Mouse (Mus musculus) cerebellum, adult 11 months (tissue): ENCODE data around the gene Smyd1.
"Not testable (repeated sequence)": the region's sequence is repeated elsewhere in the genome, so short reads cannot be mapped to it uniquely, and the experiment has no call there.

Source experiments
- DNase-seq: peaks from one replicate; pipeline ENCODE4 v3.0.0; 2022

Gene Smyd1

DNA sequence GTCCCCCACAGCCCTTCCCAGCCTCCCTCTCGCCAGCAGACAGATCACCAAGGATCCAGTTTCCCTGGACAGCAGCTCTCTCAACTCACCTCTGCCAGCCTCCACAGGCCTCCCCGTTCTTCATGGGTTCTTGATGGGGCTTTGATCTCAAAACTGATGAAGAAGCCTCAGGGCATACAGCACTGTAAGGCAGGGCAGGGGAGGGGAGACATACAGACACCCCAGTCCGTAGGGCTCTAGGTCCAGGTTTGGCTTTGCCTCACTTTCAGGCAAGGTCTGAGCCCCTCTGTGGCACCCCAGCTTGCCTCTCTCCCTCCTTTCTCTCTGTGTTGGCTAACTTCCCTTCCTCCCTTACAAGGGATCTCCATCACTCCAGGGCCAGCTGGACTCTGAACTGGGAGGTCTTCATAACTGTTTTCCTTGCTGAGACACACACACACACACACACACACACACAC, at the start of gene Smyd1:
TSS of gene Smyd1 (minus strand) at position 408 of the 458 bp plus-strand sequence.
- DNase-seq: no peak

GRCm38 (mm10) chr6:71371085-71371605, 49.1 kb upstream of the Smyd1 start:
- no peak for DNase-seq

GRCm38 (mm10) chr6:71369416-71369815, 47.4 kb upstream of the Smyd1 start:
- DNase-seq: no peak

- no peak for DNase-seq
Measured at GRCm38 (mm10) chr6:71363995-71364394, 42.0 kb upstream of the Smyd1 start.

DNA sequence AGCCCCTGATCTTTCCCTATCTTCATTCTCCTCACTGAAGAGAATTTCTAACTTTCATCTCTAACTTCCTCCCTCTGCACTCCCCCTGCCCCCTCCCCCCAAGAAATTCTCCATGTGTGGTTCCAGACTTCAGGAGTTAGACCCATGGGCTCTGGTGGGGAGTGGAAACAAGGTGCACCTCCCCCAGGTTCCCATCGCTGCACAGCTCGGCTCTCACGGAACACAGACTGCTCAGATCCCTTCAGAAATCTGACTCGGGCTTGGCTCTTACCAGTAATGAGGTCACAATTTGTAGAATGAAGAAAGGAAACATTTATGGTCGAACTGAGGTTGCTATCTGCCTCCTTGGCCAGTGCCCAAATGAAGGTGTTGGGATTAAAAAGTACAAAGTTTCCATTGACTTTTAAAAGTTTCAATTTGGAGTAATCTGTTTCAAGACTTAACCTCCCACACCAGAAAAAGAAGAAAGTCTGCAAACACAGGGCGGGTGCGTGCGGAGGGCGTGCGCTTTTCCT, 39.2 kb upstream of the Smyd1 start:
- DNase-seq: no peak

DNA sequence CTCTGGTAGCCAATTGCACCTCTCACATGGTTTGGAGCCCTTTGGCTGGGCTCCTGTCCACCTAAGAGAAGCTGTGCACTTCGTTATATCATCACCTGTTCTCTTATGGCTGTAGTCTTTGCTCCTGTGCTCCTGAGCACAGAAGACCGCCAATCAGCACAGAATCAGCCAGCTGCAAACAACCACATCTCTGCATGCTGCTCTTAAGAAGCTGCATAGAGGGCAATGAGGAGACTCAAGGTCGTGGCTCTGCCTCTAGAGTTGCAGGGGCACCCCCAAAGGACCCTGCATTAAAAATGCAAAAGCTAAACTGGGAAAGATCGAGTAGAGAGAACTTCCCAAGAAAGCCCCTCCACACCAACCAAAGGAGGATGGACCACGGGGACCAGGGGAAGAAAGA, 38.7 kb upstream of the Smyd1 start:
- no peak for DNase-seq

- no peak for DNase-seq
Measured at GRCm38 (mm10) chr6:71360221-71360620, 38.2 kb upstream of the Smyd1 start.

DNA sequence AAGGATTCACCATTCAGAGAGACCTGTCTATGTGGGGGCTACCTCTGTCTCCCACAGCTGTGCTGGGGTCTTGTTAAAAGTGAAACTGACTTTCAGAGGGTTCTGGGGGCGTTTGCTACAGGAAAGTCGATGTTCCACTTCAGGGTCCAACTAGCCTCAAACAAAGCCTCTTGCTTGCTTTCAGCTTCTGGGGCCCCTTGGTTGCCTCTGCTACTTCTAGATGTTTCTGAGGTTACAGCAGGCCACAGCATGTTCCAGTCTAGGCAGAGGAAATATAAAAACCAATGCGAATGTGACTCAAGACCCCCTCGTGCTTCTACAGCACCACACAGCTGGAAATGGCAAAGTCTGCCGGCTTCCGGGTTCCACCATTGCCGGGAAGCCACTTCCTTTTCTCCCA, 35.5 kb upstream of the Smyd1 start:
- no peak for DNase-seq

DNA sequence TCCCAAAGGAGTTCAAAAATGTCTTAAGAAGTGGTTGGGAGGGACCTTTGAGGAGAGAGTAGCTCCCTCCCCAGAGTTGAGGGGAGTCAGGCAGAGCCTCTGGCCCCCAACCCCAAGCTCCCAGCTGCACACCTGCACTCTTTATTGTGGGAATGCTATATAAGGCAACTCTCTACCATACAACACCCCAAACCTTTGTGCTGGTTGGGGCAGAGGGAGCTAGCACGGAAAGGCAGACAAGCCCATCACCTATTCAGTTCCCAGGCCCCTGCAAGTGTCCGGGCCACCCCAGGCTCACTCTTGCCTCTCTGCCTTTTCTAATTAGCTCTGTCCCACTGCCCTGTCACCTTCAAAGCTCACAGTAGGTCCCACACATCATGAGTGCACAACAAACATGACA, 31.7 kb upstream of the Smyd1 start:
- no peak for DNase-seq

DNA sequence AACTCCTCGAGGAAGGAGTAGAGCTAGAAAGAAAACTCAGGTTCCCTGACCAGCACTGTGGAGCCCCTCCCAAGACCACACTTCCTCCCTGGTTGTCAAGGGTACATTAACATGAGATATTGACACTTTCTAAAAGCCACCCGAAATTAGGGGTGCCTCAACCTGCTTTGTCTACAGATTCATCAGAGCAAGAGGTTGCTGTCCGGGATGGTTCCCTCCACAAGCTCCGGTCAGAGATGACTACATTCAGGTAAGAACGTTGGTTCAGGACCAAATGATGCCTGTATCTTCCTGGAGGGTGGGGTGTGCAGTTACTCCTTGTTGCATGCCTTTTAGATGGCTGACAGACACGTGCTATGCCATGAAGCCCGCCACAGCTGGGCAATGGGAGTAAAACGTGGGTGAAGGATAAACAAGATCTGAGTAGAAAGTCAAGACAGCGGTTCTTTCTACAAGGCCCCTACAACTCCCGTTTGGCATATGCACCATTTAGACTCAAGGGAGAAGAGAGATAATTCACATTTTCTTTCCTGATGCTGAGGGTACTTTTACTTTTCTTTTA, 30.9 kb upstream of the Smyd1 start:
- DNase-seq: no peak

- no peak for DNase-seq
Measured at GRCm38 (mm10) chr6:71352201-71352600, 30.2 kb upstream of the Smyd1 start.

GRCm38 (mm10) chr6:71351201-71351600, 29.2 kb upstream of the Smyd1 start:
- no peak for DNase-seq

GRCm38 (mm10) chr6:71348006-71348405, 26.0 kb upstream of the Smyd1 start:
- DNase-seq: no peak

DNA sequence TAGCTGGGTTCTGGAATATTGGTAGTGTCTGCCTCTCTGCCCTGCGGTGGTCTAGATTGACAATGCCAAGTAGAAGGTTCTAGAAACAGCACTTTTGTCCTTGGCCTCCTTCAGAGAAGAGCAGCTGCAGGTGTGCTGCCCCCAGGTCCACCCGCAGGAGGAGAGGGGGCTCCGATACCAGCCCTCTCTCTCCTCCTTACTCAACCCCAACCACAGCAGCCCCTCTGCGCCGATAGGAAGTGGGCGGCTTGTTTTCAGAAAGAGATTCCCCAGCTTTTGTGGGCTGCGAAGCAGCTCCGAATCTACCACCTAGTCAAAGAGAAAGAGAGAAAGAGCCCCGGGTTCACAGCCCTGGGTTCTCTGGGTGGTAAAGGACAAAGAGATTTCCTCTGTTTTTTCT, 19.1 kb upstream of the Smyd1 start:
- no peak for DNase-seq

- no peak for DNase-seq
Measured at GRCm38 (mm10) chr6:71339351-71339750, 17.3 kb upstream of the Smyd1 start.

GRCm38 (mm10) chr6:71338941-71339340, 16.9 kb upstream of the Smyd1 start:
- DNase-seq: no peak

GRCm38 (mm10) chr6:71337666-71338065, 15.6 kb upstream of the Smyd1 start:
- DNase-seq: no peak

DNA sequence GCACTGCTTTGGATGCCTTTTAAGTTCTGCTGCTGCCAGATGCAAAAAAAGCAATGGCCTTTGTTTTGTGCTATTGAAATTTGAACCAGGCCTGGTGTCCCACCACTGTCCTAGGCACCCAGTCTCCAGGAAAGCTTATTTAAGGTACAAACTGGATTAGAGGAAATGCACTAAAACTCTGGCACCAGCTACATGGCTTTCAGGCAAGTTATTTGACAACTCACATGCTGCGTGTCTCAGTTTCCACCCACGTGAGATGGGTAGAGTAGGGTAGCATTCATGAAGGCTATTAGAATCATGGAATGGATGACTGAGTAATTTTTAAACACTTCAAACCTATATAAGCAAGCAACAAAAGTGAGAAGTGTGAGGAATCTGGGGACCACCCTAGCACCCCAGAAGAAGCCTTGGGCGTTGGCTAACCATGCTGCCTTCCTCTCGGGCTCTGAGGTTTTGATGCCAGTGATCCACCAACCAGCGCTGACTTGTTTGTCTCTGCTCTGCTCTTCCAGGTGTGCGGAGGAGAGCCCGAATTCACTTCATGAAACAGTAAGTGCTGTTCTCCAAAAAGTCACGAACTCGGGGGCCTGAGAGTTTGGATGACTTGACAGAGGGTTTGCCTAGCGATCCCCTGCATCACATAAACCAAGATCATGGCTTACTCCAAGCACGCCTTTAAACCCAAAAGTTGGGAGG, 11.7 kb upstream of the Smyd1 start:
- DNase-seq: no peak

GRCm38 (mm10) chr6:71333031-71333430, 11.0 kb upstream of the Smyd1 start:
- no peak for DNase-seq

DNA sequence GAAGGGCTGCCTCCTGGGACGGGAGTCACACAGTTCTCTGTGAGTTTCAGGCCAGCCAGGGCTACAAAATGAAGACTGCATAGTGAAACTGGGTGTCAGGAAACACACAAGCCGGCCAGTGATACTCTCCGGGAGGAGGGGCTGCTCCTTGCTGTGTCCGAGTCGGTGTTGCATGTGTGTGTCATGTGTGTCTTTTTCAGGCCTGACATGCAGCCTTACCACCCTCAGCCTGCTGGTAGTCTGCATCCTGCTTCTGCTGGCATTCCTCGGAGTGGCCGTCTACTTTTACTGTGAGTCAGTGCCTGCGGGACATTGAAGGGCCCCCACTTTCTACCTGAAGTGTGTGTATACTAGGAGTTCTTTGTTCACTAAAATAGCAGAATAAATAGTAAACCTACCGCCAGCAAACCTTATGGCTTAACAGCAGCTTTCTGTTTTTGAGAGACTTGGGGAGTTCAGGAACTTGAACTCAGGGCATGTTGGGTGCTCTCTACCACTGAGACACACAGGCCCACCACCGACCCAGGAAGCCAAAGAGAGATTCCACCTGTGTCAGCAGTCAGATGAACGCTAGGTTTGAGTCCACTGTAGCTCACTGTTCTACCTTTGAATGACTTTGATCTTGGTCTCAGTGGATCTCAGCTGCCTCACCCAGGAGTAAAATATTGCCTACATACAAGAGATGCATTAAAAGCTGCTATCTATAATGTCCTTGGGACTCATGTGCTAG, 10.4 kb upstream of the Smyd1 start:
- DNase-seq: no peak

DNA sequence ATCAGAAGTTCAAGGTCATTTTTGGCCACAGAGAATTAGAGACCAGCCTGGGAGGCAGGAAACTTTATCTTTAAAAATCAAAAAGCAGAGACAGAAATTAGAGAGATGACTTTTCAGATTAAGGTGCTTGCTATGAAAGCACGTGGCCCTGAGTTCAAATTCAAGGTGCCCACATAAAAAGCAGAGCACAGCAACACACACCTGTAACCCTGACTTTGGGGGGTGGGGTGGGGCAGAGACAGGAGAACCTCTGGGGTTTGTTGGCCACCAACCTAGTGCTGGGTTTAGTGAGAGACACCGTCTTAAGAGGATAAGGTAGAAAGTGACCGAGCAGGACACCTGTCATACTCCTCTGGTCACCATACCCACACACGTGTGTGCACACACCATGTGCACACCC, 9.5 kb upstream of the Smyd1 start:
- DNase-seq: not testable (repeated sequence)

DNA sequence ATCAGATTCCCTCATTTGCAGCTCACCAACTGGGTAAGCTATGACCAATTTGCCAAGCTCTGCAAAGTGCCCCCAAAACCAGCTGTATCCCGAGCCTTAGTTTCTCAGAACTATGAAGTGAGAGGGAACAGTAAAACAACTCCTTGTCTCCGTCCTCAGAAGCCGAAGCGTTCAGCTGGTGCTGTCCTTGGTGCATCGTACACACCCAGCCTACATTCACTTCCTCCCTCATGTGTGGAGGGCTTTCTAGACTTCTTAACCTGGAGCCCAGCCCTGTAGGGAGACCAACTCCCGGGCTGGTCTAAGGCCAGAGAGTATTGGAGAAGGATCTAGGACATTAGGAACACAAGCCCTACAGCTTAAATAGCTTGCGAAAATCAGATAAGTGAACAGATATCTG, 8.5 kb upstream of the Smyd1 start:
- no peak for DNase-seq

- no peak for DNase-seq
Measured at GRCm38 (mm10) chr6:71329881-71330280, 7.8 kb upstream of the Smyd1 start.

DNA sequence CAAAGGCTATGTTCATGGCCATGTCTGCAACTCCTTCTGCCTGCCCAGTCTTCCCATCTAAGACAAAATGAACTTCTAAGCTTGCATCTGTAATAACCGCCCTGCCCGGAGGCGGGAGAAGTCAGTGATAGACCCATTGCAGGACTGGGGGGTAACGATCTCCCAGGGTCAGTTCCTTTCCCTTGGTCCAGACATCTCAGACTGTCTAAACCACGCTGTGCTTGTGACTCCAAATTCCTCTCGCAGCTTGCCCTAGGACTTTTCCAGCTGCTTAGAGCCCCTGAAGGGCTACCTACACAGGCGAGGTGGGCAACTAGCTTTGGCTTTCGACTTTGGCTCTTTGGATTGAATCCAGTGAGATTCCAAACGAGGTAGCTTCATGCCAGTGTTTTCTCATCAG, 2.8 kb upstream of the Smyd1 start:
- no peak for DNase-seq
